ENCODE assay signal across 10 mouse cellular contexts in genomic region chr2:148029751-148030612, GRCm38 (mm10). TPM values are rescaled to one million over a fixed set of nuclear protein-coding genes. Genes with fewer than 3 reads are reported as not detected.
A peak's percentile ranks its signal among the peaks of the same experiment; 100 is the strongest.
DNase-seq lines count a peak whose midpoint lies in the region; ATAC-seq lines count a peak whose summit lies in the region.
"Had no signal": no experiment of that assay in that cellular context is flagged by ENCODE, and none has a peak within 500 bp of the region (broad histone marks: within the 10 kb centered on the region; RNA-seq: fewer than 3 reads in every experiment).

No protein-coding gene starts in this region.

- peak; percentile 34 to 51; a peak in 1 of 4 replicates for ATAC-seq in hematopoietic stem cell, adult 5-6 weeks (replicated peaks in 1 of 2; ENCODE audit: insufficient read depth in 1 of 2, low FRiP score in 2 of 2, low TSS enrichment in 1 of 2, low read depth in 1 of 2, poor library complexity in 2 of 2, severe bottlenecking in 2 of 2)
- ATAC-seq in liver, embryonic 13.5 days (ENCODE audit: low read depth), result no peak
- peak; percentile 28; the same call in 1 of the 2 replicates for ATAC-seq in neural tube, embryonic 14.5 days (ENCODE audit: low read depth)
- no peak for ATAC-seq in inflammation-experienced regulatory T-cells, adult 6 months

- H3K4me1 ChIP-seq in liver, embryonic 13.5 days (replicated peaks), result no peaks in the 10 kb centered on the region; the same call in 1 of the 2 replicates
- H3K4me1 ChIP-seq in neural tube, embryonic 14.5 days (ENCODE audit: control insufficient read depth, insufficient read depth, low read length), result no peaks in the 10 kb centered on the region

- H3K27me3 ChIP-seq in liver, embryonic 13.5 days, result peaks cover 73% of the 10 kb centered on the region
- H3K27me3 ChIP-seq in neural tube, embryonic 14.5 days (ENCODE audit: control insufficient read depth, insufficient read depth, low read length), result peaks cover 80% of the 10 kb centered on the region

- H3K4me2 ChIP-seq in liver, embryonic 13.5 days, result peak overlapping the region; percentile 44
- H3K4me2 ChIP-seq in neural tube, embryonic 14.5 days (ENCODE audit: low read depth, low read length), result no peak overlapping the region

- H3K27ac ChIP-seq in liver, embryonic 13.5 days, result no peak overlapping the region
- no peak overlapping the region for H3K27ac ChIP-seq in neural tube, embryonic 14.5 days (ENCODE audit: low read depth, low read length)

- WGBS in liver, embryonic 13.5 days (ENCODE audit: insufficient replicate concordance), result 5% methylated on average over 21 of the region's 21 CpGs
- 2% methylated on average over 21 of the region's 21 CpGs for whole genome bisulfite sequencing in neural tube, embryonic 14.5 days

- no peaks in the 10 kb centered on the region for H3K36me3 ChIP-seq in liver, embryonic 13.5 days
- H3K36me3 ChIP-seq in neural tube, embryonic 14.5 days (ENCODE audit: control insufficient read depth, insufficient read depth, low read length), result no peaks in the 10 kb centered on the region

- DNase-seq in kidney, postnatal 4 days, result peak; percentile 30 to 51
- DNase-seq in kidney, postnatal 25 days, result no peak
- no peak for DNase-seq in liver, embryonic 13.5 days
- no peak for DNase-seq in thymus, adult 18-20 months
- DNase-seq in thymus, postnatal 36 days, result no peak
- DNase-seq: cerebellum, postnatal 14 days had no signal

- H3K9ac ChIP-seq in liver, embryonic 13.5 days, result peak overlapping the region; percentile 17; the same call in 1 of the 2 replicates
- no peak overlapping the region for H3K9ac ChIP-seq in neural tube, embryonic 14.5 days (replicated peaks; ENCODE audit: low read depth, low read length)

- no peaks in the 10 kb centered on the region for H3K9me3 ChIP-seq in liver, embryonic 13.5 days (replicated peaks)
- no peaks in the 10 kb centered on the region for H3K9me3 ChIP-seq in neural tube, embryonic 14.5 days (ENCODE audit: control insufficient read depth, low read length)

- H3K4me3 ChIP-seq in liver, embryonic 13.5 days (replicated peaks), result peak overlapping the region; percentile 26
- no peak overlapping the region for H3K4me3 ChIP-seq in neural tube, embryonic 14.5 days (ENCODE audit: low read depth, low read length)

RNA-seq across cellular contexts. Expression of gene Foxa2, which starts 16.8 kb away (rescaled TPM):
- total RNA-seq in hematopoietic stem cell, adult 5-6 weeks (2017), result not detected in 2 replicates
- polyA plus RNA-seq in liver, embryonic 13.5 days (2015; fragmentation: Nextera tagmentation; extraction: Ambion mirVana), result 3.6 and 3.8 TPM in 2 replicates
- polyA plus RNA-seq in neural tube, embryonic 14.5 days (2014; fragmentation: Nextera tagmentation; extraction: Ambion mirVana), result 2.2 and 2.4 TPM in 2 replicates
- not detected for polyA plus RNA-seq in inflammation-experienced regulatory T-cells, adult 6 months (2017; shearing (Covaris generic))
- polyA plus RNA-seq: frontal cortex, adult 2 months had no signal

Comparison
In these comparisons a context has a peak if more than half of its experiments do, and no peak if none do; other contexts are left out.
1. DNase-seq: peak in kidney, postnatal 4 days (2 of 2); none in kidney, postnatal 25 days (0 of 2), liver, embryonic 13.5 days (single experiment), thymus, adult 18-20 months (0 of 2) and thymus, postnatal 36 days (0 of 2).
2. ATAC-seq: peak in hematopoietic stem cell, adult 5-6 weeks (2 of 2) and neural tube, embryonic 14.5 days (single experiment); none in liver, embryonic 13.5 days (single experiment) and inflammation-experienced regulatory T-cells, adult 6 months (single experiment).